Mouse (Mus musculus) lung, adult 18-20 months (tissue): ENCODE data around the gene Gadl1.
"Not testable (repeated sequence)": the region's sequence is repeated elsewhere in the genome, so short reads cannot be mapped to it uniquely, and the experiment has no call there.

Experiments
- DNase-seq, 2 experiments: peaks; one replicate each; pipeline ENCODE4 v3.0.0; 2022; ENCODE audit warnings: mixed read lengths in 2 of 2

The Gadl1 gene

DNA sequence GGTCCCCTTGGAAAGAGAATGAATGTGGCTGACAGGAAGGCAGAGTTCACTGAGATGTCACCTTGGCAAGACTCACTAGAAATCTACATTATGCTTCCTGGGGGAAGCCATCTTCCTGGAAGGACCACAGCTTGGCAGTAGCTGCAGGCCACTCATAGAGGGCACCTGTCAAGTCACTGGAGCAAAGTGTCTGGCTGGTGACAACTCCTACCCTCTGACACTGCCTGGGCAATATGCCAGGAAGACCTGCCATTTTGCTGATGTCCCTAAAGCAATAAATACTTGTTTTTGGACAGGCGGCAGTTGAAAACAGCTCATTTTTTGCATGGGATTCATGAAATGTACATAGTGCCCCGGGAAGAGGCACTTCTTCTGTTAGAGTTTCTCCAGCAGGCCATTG, 119.8 kb downstream of the Gadl1 start:
- DNase-seq = no peak

DNA sequence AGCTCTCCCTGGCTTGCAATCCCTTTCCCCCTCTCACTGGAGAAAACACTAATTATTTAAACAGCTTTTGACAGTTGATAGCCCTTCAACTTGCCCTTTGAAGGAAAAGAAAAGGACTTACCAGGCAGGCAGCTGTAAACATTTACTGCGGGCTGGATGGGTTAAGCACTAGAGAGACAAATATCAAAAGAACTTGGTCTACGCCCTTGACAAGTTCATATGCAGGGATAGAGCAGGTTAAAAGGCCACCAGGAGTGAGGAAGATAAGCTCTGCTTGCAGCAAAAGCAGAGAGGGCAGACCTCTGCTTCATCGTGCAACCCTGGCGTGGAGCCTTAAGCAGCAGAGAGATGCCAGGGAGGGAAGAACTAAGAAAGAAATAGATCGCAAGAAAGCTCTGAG, 123.5 kb downstream of the Gadl1 start:
- DNase-seq = no peak

DNA sequence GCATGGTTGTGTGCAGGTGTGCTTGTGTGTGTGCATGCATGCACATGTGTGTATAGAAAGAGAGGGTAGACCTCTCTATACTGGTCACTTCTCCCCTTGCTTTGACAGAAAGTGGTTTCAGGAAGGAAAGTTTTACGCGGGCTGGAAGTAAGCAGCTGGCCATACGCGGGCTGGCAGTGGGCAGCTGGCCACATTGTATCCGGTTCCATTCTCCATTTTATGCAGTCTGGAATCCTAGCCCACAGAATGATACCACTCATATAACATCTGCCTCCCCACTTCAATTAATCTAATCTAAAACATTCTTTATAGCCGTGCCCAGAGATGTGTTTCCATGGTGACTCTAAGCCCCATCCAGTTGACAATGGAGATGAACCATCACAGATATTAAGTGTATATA, 129.0 kb downstream of the Gadl1 start:
- DNase-seq = no peak

DNA sequence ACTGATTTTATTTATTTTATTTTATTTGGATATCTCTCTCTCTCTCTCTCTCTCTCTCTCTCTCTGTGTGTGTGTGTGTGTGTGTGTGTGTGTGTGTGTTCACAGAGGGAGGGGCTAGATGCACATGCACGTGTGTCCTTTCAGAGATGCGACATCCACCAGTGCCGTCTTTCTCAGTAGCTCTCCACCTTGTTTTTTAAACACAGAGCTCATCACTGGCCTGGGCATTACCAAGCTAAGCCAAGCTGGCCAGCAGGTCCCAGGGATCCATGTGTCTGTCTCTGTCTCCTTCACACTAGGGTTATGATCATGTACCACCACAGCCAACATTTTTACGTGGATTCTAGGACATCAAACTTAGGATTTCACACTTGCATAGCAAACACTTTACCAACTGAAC, 130.7 kb downstream of the Gadl1 start:
- no peak for DNase-seq

DNA sequence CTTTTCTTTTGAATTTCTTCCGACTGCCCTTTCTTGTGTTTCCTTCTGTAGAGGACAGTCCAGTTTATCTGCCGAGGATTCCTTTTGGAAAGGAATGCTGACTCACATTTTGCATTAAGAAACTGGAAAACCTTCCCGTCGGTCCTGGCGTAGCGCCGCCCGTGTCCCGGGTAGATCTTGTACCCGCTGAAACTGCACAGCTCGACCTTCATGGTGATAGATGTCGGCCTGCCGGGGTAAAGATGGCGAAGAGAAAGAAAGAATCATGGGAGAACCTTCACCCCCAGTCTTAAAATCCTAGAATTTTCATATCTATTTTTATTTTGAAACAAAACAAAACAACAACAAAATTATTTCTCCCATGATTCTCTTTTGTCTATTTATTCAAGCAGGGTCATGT, 131.6 kb downstream of the Gadl1 start:
- DNase-seq = not testable (repeated sequence)

DNA sequence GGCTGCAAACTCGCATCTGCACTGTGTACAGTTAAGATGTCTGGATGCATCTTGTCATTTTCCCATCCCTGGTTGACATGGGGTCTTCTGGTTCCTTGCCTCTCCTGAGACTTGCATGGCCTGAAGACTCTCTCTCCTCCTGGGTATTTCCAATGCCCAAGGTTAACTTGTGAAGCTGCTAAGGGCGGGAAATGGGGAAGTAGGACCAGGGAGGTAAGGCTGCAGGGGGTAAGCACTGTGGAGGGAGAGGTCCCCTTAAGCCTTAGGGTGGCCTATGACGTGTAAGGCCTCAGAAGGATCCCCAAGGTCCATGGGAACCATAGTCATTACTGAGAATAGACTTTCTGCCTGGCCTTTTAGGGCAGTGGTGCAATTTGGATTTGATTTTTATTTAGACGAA, 132.1 kb downstream of the Gadl1 start:
- DNase-seq = no peak

DNA sequence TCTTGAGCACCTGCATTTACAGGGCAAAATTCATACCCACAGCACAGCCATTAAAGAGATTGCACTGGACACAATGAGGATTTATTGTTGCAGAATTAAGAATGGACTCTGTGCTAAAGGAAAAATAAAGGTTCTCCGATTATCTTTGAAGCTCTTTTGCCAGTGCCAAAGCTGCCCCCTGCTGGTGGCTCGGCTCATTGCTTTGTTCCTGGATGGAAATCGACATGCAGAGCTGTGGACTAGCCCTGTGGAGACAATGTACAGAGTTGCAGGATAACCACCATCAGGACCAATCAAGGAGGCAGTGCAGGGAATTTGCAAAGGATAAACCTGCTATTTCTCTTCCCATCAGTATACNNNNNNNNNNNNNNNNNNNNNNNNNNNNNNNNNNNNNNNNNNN, 132.5 kb downstream of the Gadl1 start:
- peak; percentile 37 to 55 for DNase-seq

DNA sequence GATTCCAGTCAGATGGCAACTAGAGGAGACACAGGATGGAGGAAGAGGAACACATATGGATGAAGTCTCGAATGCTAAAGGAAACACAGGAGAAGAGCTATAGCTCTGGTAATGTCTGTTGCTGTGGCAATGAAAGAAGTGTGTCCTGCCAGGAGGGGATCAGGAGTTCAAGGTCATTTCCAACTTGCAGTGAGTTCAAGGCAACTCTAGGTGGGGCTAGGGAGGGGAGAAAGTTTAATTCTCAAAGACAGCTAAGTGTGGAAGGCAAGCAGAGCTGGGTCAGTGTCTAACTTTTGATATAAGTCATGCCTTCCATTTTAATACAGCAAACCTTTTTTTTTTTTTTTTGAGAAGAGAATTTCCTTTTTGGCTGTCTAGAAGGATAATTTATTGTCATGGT, 140.7 kb downstream of the Gadl1 start:
- DNase-seq = no peak

DNA sequence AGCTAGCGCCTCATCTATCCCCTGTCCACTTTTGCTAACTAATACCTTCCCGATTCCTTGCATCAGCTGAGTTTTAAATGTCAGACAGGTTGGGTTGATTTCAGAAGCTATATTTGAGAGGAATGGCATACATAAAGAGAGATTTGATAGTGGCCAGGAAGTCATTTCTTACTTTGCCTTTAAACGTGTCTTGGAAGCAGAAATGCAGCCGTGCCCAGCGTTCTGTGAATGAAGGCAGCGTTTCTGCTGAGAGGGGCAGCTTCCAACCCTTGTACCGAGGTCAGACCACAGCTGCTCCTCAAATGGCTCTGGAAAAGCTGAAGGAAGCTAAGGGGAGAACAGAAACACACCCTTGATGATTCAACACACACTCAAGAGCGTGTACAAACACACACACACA, 144.7 kb downstream of the Gadl1 start:
- DNase-seq = no peak

DNA sequence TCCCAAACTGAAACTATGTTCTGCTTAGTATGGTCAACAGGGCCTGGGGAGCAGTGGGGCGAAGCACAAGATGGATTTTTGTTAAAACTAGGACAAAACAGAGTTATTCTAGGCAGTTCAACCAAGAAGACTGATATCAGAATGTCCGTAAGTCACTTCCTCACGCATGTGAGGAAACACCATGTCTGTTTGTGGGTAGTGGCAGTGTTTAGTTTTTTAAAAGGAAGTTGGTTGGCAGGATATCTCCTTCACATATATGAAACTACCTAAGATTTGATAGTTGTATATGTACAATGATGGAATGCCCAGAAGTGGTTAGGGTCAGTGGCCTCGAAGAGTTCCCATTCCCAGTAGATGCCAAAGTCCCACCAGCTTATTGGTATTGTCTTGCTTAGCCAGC, 149.2 kb downstream of the Gadl1 start:
- DNase-seq = no peak

DNA sequence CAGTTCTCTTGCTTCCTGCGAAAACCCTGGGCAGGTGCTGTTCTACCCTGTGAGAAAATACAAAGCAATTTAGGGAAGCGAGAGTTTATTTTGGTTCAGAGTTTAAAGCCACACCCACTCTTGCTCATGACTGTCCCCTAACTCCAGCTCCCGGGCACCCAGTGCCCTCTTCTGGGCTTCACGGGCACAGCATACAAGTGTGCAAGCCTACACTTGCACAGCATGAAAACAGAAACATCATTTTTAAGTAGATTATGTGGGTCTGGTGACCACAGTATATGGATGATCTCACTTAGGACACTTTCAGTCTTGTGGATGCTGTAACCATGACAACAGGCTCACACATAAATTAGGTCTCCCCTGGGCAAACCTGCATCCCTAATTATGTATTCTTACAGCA, 149.9 kb downstream of the Gadl1 start:
- peak in 1 of 2 experiments; percentile 10 for DNase-seq

DNA sequence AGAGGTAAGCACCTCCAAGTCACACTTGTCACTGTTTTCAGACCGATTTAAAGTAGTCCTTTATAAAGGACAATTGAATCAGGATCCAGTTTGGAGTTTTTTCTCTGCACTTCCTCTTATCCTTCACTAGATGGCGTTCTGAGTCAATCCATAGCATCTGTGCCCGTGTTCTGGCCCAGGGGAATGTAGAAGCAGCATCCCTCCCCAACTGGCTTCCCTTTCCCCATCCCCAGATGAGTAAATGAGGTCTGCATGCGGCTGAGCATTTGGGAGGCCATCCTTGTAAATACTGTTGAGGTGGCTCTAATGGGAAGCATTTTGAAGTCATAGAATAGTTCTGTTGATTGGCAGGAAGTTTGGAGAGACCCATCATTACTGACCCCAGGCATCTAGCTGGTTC, 151.4 kb downstream of the Gadl1 start:
- no peak for DNase-seq

DNA sequence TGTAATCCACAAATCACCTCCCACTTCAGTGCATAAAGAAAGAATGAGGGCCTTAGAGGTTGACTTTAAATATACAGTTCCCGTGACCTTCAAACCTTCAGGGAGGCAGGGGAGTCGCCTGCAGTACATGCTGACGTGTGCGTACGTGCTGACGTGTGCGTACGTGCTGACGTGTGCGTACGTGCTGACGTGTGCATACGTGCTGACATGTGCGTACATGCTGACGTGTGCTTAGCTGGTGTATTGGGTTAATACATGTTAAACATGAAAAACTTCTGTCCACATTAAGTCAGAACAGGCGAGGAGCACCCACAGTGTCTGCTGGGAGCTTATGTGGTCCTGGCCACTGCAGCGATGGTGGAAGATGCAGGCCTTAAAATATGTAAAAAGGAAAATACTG, 155.5 kb downstream of the Gadl1 start:
- DNase-seq = no peak

DNA sequence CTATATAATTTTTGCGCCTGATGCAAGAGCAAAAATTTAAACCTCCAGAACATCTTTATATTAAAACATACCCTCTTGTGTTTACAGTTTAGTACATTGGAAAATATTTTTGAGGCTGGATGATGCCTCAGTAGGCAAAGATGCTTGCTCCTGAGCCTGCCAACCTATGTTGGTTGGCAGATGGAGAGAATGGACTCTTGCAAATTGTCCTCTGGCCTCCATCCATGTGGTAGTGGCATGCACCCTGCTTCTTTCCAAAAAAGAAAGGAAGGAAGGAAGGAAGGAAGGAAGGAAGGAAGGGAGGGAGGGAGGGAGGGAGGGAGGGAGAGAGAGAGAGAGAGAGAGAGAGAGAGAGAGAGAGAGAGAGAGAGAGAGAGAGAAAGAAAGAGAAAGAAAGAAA, 162.3 kb downstream of the Gadl1 start:
- DNase-seq = not testable (repeated sequence)

DNA sequence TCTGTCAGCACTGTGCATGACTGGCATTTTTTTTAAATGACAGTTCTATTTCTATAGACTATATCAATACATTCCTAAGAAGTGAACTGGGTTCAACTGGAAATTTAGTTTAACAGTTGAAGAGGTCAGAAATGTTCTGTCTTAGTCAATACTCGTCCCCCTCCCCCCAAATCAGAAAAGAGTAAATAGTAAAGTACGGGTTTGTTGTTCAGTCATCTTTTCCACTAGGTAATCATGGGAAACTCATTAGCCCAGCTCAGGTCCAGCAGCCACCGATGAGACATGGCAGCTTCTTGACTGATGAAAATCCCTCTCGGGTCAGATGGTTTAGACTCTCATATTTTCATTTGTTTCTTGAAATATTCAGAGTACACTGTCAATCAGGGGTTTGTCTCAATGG, 166.9 kb downstream of the Gadl1 start:
- DNase-seq = no peak

DNA sequence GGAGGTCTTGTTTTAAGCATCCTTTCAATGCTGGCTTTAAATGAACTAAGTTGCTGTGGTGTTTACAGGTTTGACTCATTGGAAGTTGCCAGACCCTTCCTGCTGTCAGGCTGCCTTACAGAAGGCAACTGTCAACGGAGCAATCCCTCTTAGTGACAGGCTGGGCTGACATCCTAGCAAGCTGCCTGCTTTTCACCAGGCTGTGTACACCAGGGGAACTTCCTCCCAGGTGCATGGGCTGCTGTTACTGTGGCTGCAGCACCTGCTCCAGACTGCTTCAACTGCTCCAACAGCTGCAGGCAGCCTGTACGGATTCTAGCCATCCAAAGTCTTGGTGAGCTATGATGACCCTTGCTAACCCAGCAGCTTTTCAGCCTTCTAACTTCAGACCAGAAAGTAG, 167.7 kb downstream of the Gadl1 start:
- no peak for DNase-seq

DNA sequence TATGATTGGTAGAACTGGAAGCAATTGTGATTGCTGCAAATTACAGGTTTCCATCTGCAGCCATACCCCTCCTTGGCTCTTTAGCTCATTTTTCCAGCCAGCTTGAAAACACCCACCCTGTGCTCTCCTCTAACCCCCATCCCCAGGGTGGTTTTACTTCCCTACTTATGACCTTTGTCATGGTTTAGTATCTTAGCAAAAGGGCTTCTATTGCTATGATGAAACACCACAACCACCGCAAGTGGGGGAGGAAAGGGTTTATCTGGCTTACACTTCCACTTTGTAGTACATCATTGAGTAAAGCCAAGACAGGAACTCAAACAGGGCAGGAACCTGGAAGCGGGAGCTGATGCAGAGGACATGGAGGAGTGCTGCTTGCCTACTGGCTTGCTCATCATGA, 168.2 kb downstream of the Gadl1 start:
- DNase-seq = no peak

DNA sequence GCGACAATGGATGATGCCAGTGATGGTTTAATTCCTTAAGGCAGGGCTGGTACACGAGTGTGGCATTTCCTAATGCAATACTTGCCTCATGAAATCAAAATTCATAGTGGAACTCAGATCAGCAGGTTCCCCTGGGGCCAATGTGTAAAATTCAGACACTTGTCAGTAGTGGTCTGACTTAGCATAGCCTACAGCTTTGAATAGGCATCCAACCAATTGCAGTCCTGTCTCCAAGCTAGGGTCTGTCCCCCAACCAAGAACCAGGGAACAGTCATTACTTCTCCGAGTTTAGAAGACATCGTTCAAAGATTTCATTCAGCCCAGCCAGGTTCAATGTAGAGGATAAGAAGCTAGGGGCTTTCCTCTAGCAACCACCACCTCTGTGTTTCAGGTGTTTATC, 172.5 kb downstream of the Gadl1 start:
- no peak for DNase-seq

DNA sequence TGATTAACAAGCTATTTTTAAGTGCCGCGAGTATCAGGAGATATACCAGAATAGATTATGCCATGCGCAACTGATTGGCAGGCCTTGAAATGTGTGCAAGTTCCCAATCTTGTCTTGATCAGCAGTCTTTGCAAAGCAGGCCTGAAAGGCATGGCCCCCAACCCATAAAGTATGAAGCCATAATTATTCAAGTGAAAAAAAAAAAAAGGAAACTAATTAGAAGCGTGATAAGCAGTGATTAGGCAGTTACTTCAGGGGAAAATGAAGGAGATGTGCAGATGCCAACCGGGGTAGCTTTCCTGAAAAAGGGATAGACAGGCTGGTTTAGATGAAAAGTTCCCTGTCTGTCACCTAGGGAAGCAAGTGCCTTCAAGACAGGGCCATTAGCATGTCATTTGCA, 174.0 kb downstream of the Gadl1 start:
- no peak for DNase-seq

DNA sequence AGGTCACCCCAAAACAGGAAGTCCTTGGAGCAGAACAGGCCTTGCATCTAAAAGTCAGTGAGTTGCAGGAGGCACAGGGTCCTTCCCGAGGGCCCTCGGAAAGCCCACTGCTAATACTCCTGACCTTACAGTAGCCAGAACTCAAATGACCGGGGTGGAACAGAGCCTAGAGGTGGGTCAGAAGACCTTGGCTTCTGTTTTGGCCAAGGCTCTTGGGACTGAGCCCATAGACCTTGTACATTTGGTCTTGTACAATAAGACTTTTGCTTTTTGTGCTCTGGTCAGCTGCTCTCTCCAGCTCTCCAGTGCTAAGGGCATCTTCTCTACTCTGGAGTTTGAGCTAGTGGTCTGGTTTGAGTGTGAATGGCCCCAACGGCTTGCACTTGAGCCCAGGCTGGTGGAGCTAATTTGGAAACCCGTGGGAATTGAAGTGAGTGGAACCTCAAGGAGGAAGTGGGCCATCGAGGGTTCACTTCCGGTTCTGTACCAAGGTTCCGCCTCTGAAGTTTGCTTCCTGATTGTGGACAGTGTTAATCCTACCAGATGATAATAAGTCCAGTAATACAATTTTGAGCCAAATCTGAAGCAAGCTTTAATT, 174.6 kb downstream of the Gadl1 start:
- DNase-seq = peak; percentile 32 to 33

DNA sequence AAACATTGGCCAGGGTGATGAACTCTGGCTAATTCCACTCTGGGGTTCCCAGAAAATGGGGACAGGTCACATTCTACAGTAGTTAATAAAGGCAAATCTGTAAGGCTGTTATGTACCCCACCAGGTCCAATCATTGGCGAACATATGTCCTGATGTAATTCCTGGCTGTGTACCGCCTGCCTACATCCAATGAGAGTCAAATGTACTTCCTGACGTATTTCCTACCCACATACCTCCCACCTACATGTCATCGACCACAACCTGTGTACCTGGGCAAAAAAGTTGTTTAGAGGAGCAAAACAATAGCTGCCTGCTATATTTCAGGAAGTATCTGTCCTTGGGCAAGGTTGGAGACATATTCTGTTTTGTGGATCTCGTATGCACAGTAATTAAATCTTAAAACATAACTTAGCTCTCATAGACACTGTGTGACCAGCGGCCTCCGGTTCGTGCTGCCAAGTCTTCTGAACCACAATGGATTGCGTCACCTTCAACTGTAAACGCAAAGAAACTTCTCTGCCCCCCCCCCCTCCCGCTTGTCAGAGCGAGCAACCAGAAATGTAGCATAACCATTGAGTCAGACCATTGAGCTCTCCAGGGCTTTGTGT, 175.2 kb downstream of the Gadl1 start:
- DNase-seq = peak in 1 of 2 experiments; percentile 39

DNA sequence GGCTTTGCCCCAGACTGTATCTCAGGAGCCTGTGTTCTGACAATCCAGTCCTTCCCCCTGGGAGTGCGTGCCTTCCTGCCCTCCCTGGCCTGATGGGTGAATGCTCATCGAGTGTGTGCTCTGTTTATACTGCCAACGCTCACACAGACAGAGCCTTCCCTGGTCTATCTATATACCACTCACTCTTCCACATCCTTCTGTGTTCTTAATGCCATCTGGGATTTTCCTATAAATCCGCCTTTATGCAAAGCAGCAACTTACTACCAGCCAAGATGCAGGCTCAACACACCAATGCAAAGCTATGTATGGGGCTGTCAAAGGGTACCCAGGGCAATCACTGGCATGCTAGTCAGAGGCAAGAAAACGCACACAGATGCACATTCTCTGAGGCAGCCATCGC, 176.7 kb downstream of the Gadl1 start:
- DNase-seq = no peak

DNA sequence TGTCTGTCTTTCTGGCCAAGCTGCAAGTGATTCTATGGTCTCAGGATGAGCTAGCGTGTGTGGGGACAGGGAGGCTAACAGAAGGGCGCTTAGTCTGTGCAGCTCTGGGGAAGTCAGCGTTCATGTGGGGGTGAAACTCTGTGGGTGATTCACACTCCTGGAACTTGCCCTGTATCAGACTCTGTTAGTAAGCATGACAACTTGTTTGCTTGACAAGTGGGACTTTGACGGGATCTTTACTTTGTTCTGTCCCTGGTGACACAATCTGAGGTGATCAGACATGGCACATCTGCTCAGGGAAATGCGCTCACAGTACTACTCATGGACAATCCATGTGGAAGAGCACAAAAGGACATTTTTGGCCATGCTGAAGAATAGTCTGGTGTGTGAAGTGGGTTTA, 178.0 kb downstream of the Gadl1 start:
- peak in 1 of 2 experiments; percentile 37 for DNase-seq

DNA sequence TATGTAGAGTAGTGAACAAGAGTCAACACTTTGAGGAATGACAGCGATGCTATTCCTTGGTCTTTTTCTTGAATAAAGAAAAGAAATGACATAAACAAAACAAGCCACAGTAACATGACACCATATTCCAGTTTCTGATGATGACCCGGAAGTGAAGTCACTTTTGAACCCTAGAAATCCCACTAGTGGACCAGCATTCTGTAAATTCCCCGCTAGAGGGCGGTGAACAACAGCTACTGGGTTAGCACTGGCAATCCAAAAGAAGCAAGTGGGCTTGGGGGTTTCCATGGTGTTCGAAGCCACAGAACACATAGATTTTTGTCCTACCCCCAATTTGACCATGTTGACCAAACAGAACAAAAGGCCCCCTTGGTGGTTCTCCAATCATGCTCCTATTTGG, 178.6 kb downstream of the Gadl1 start:
- DNase-seq = peak; percentile 55 to 75

DNA sequence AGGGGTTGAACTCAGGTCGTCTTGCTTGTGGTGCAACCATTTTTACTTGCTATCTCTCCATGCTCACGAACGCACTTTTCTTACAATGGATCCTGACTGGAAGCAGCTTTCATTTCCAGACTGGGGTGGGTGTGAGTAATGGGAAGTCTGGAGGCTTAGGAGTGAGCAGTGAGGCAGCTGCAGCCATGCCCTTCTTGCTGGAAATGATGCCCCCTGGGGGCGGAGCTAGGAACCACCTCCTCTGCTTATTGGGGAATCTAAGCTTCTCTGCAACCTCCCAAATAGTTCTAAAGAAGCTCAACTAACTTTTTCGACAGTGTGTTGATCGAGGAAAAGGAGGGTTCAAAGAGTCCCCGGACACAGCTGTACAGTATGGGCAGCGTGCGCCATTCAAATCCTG, 179.7 kb downstream of the Gadl1 start:
- DNase-seq = no peak
